Mouse (Mus musculus): ENCODE data around the gene Gas6. TPM values are rescaled to one million over a fixed set of nuclear protein-coding genes. Genes with fewer than 3 reads are reported as not detected.

The Gas6 gene
- polyA plus RNA-seq, 1 experiment from 2014 or later, result 101 TPM

GRCm38 (mm10) chr8:13446456-13446855 lies 47.8 kb downstream of the Gas6 start:
- ChIA-PET CTCF (interaction anchor here (2.1 kb wide), 1 partner anchor 9 kb away, joined by 8 read pairs; no protein-coding TSS in a partner anchor), POLR2A (no interaction called here)
- no peak for TF ChIP-seq CTCF (IDR thresholded peaks at IDR 0.05)
- H3K27me3 ChIP-seq, result no peaks in the 10 kb centered on the region
- no peak for ATAC-seq
- in situ Hi-C loops (cut with MboI; ENCODE audit: low pct_unique_long_range_greater_than_20kb), result no loop called here
- no peak for DNase-seq (ENCODE audit: low read depth, low spot score)

- ATAC-seq (no peak), DNase-seq (ENCODE audit: low read depth, low spot score) (no peak)
- POLR2A ChIA-PET, result no interaction called here
- H3K27me3 ChIP-seq, result no peaks in the 10 kb centered on the region
- in situ Hi-C loops (cut with MboI; ENCODE audit: low pct_unique_long_range_greater_than_20kb), result no loop called here
- CTCF ChIA-PET, result interaction anchor here (1.1 kb wide), 1 partner anchor 13 kb away, joined by 3 read pairs; no protein-coding TSS in a partner anchor
- TF ChIP-seq CTCF (IDR thresholded peaks at IDR 0.05), result no peak
These were observed 52.1 kb downstream of the Gas6 start for GRCm38 (mm10) chr8:13442152-13442551.

- DNase-seq (ENCODE audit: low read depth, low spot score) (no peak), ATAC-seq (no peak)
- peaks cover 3% of the 10 kb centered on the region for H3K27me3 ChIP-seq
- ChIA-PET CTCF (no interaction called here), POLR2A (no interaction called here)
- in situ Hi-C loops (cut with MboI; ENCODE audit: low pct_unique_long_range_greater_than_20kb), result no loop called here
- TF ChIP-seq CTCF (IDR thresholded peaks at IDR 0.05), result no peak
These were observed 56.8 kb downstream of the Gas6 start for GRCm38 (mm10) chr8:13437531-13437930.

GRCm38 (mm10) chr8:13436052-13436451 lies 58.2 kb downstream of the Gas6 start:
- in situ Hi-C loops (cut with MboI; ENCODE audit: low pct_unique_long_range_greater_than_20kb), result no loop called here
- TF ChIP-seq CTCF (IDR thresholded peaks at IDR 0.05), result no peak
- ChIA-PET CTCF (no interaction called here), POLR2A (no interaction called here)
- peaks cover 3% of the 10 kb centered on the region for H3K27me3 ChIP-seq
- ATAC-seq, result no peak
- DNase-seq (ENCODE audit: low read depth, low spot score), result no peak

GRCm38 (mm10) chr8:13434889-13435288 lies 59.4 kb downstream of the Gas6 start, which contains the start of gene Tmem255b:
Tmem255b (plus strand) TSS chr8:13435189.
- H3K27me3 ChIP-seq, result peaks cover 3% of the 10 kb centered on the region
- POLR2A ChIA-PET, result no interaction called here
- DNase-seq (ENCODE audit: low read depth, low spot score), result no peak
- CTCF ChIA-PET, result no interaction called here
- in situ Hi-C loops (cut with MboI; ENCODE audit: low pct_unique_long_range_greater_than_20kb), result no loop called here
- no peak for ATAC-seq
- no peak for TF ChIP-seq CTCF (IDR thresholded peaks at IDR 0.05)

- in situ Hi-C loops (cut with MboI; ENCODE audit: low pct_unique_long_range_greater_than_20kb), result no loop called here
- no peak for TF ChIP-seq CTCF (IDR thresholded peaks at IDR 0.05)
- ChIA-PET POLR2A (no interaction called here), CTCF (interaction anchor here (1.1 to 1.4 kb wide), 2 partner anchors 21 to 28 kb away, joined by 3 to 6 read pairs; no protein-coding TSS in a partner anchor)
- DNase-seq (ENCODE audit: low read depth, low spot score) (no peak), ATAC-seq (no peak)
- H3K27me3 ChIP-seq, result peaks cover 7% of the 10 kb centered on the region
These were observed 61.2 kb downstream of the Gas6 start for GRCm38 (mm10) chr8:13433130-13433529.

GRCm38 (mm10) chr8:13430866-13431265 lies 63.4 kb downstream of the Gas6 start:
- in situ Hi-C loops (cut with MboI; ENCODE audit: low pct_unique_long_range_greater_than_20kb), result no loop called here
- POLR2A ChIA-PET, result no interaction called here
- DNase-seq (ENCODE audit: low read depth, low spot score) (no peak), ATAC-seq (no peak)
- no peak for TF ChIP-seq CTCF (IDR thresholded peaks at IDR 0.05)
- peaks cover 7% of the 10 kb centered on the region for H3K27me3 ChIP-seq
- CTCF ChIA-PET, result no interaction called here

GRCm38 (mm10) chr8:13430412-13430811 lies 63.9 kb downstream of the Gas6 start:
- DNase-seq (ENCODE audit: low read depth, low spot score) (no peak), ATAC-seq (no peak)
- in situ Hi-C loops (cut with MboI; ENCODE audit: low pct_unique_long_range_greater_than_20kb), result no loop called here
- ChIA-PET POLR2A (no interaction called here), CTCF (no interaction called here)
- TF ChIP-seq CTCF (IDR thresholded peaks at IDR 0.05), result no peak
- peaks cover 5% of the 10 kb centered on the region for H3K27me3 ChIP-seq

- ChIA-PET POLR2A (no interaction called here), CTCF (no interaction called here)
- in situ Hi-C loops (cut with MboI; ENCODE audit: low pct_unique_long_range_greater_than_20kb), result no loop called here
- ATAC-seq, result no peak
- peaks cover 4% of the 10 kb centered on the region for H3K27me3 ChIP-seq
- no peak for TF ChIP-seq CTCF (IDR thresholded peaks at IDR 0.05)
- no peak for DNase-seq (ENCODE audit: low read depth, low spot score)
These were observed 66.1 kb downstream of the Gas6 start for GRCm38 (mm10) chr8:13428156-13428555.

- ATAC-seq, result no peak
- ChIA-PET POLR2A (no interaction called here), CTCF (no interaction called here)
- in situ Hi-C loops (cut with MboI; ENCODE audit: low pct_unique_long_range_greater_than_20kb), result no loop called here
- no peak for DNase-seq (ENCODE audit: low read depth, low spot score)
- peaks cover 4% of the 10 kb centered on the region for H3K27me3 ChIP-seq
- TF ChIP-seq CTCF (IDR thresholded peaks at IDR 0.05), result no peak
These were observed 66.9 kb downstream of the Gas6 start for GRCm38 (mm10) chr8:13427351-13427750.

- in situ Hi-C loops (cut with MboI; ENCODE audit: low pct_unique_long_range_greater_than_20kb), result no loop called here
- TF ChIP-seq CTCF (IDR thresholded peaks at IDR 0.05), result no peak
- H3K27me3 ChIP-seq, result peaks cover 14% of the 10 kb centered on the region
- ChIA-PET CTCF (interaction anchor here (3.3 kb wide), 1 partner anchor 9 kb away, joined by 8 read pairs; no protein-coding TSS in a partner anchor), POLR2A (no interaction called here)
- ATAC-seq (no peak), DNase-seq (ENCODE audit: low read depth, low spot score) (no peak)
These were observed 73.3 kb downstream of the Gas6 start for GRCm38 (mm10) chr8:13420970-13421369.

- CTCF ChIA-PET, result no interaction called here
- DNase-seq (ENCODE audit: low read depth, low spot score) (no peak), ATAC-seq (no peak)
- peaks cover 27% of the 10 kb centered on the region for H3K27me3 ChIP-seq
- no peak for TF ChIP-seq CTCF (IDR thresholded peaks at IDR 0.05)
- in situ Hi-C loops (cut with MboI; ENCODE audit: low pct_unique_long_range_greater_than_20kb), result loop anchor here (10.0 kb wide), 1 partner anchor 336 kb away; the partner anchor contains the start of gene Cdc16
- POLR2A ChIA-PET, result no interaction called here
These were observed 75.1 kb downstream of the Gas6 start for GRCm38 (mm10) chr8:13419111-13419639.
